Mouse (Mus musculus) heart, postnatal 0 days (tissue): ENCODE data around the gene Lnx2. TPM values are rescaled to one million over a fixed set of nuclear protein-coding genes. Genes with fewer than 3 reads are reported as not detected.

Experiments
- ATAC-seq: fragments of 200-750 bp; cut with Nextera tagmentation; 2 replicates; pipeline ENCODE4 v1.8.0; 2017; ENCODE audit warnings: low read depth, moderate number of reproducible peaks, moderate library complexity; ENCODE audit not compliant: insufficient read depth
- DNase-seq: peaks from one replicate; pipeline ENCODE4 v3.0.0-alpha.2; 2016; ENCODE audit warnings: low spot score
- H3K27ac ChIP-seq: fragments of 300-500 bp; sonication (generic); 2 replicates; pipeline ENCODE4 v1.5.1; 2014; ENCODE audit warnings: low read depth, mild to moderate bottlenecking
- H3K27me3 ChIP-seq: fragments of 300-500 bp; sonication (generic); 2 replicates; pipeline ENCODE4 v1.6.1; 2014; ENCODE audit warnings: low read length, mixed read lengths; ENCODE audit not compliant: control insufficient read depth, insufficient read depth
- H3K36me3 ChIP-seq: fragments of 300-500 bp; sonication (generic); replicated peaks from 2 replicates; pipeline ENCODE4 v1.6.1; 2014; ENCODE audit warnings: low read length, mixed read lengths; ENCODE audit not compliant: control insufficient read depth, insufficient read depth
- H3K4me1 ChIP-seq: fragments of 300-500 bp; sonication (generic); 2 replicates; pipeline ENCODE4 v1.6.1; 2014; ENCODE audit warnings: antibody characterized with exemption; ENCODE audit not compliant: control insufficient read depth, insufficient read depth
- H3K4me2 ChIP-seq: fragments of 300-500 bp; sonication (generic); 2 replicates; pipeline ENCODE4 v1.6.1; 2014; ENCODE audit warnings: low read depth, mild to moderate bottlenecking, low read length, moderate library complexity
- H3K4me3 ChIP-seq: fragments of 300-500 bp; sonication (generic); 2 replicates; pipeline ENCODE4 v1.5.1; 2014; ENCODE audit warnings: low read depth, low read length
- H3K9ac ChIP-seq: fragments of 300-500 bp; sonication (generic); replicated peaks from 2 replicates; pipeline ENCODE4 v1.6.1; 2014; ENCODE audit warnings: low read depth, low read length, mixed read lengths
- H3K9me3 ChIP-seq: fragments of 300-500 bp; sonication (generic); replicated peaks from 2 replicates; pipeline ENCODE4 v1.6.1; 2016; ENCODE audit warnings: low read length; ENCODE audit not compliant: control insufficient read depth
- CTCF ChIP-seq: IDR thresholded peaks from 2 replicates; pipeline ENCODE4 v1.5.1; 2016; ENCODE audit warnings: antibody characterized with exemption, control low read depth, low read depth
- EP300 ChIP-seq: IDR thresholded peaks from 2 replicates; pipeline ENCODE4 v1.6.1; 2016; ENCODE audit warnings: antibody characterized with exemption, low read depth
- WGBS: fragments of 180-500 bp; shearing (Covaris S2); extraction: QIAGEN DNeasy Blood & Tissue Kit; methylation state at CpG from one replicate; pipeline ENCODE4 v1.1.7; 2014; 5-methylcytosine and 5-hydroxymethylcytosine counted together
- polyA plus RNA-seq: library from polyadenylated mRNA; unstranded; fragments of >200 nt; fragmentation: Nextera tagmentation; extraction: Ambion mirVana; gene quantifications from 2 replicates; pipeline ENCODE4 v1.2.1, GENCODE M21; 2015
- total RNA-seq: library from RNA; depleted of rRNA; stranded (reverse); fragments of >200 nt; gene quantifications from 2 replicates; pipeline ENCODE4 v1.2.3, GENCODE M21; 2014; ENCODE audit warnings: low replicate concordance

Lnx2 gene
- total and polyA plus RNA-seq, 2 experiments from 2014 or later: 6.5 to 18.0 TPM

DNA sequence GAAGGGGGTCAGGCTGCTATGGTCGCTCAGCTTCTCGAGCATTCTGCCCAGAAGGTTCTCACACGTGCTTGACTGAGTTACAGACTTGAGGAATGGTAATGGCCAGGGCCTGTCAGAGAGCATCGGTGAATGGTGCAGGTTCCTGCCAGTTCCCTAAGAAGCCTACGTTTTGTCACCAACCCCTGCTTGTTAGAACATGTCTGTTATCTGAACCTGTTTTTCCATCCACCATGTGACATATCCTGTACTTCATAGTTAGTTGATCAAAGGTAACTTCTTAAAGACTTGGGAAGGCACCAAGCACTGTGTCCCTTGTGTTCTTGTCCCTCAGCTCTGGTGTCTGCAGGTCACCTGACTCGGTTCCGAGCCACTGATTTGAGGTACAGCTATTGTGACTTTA lies 22.3 kb upstream of the Lnx2 start:
- H3K4me2 ChIP-seq: no peak overlapping the region
- no peak overlapping the region for H3K4me3 ChIP-seq
- TF ChIP-seq EP300: no peak
- TF ChIP-seq CTCF: no peak
- H3K9ac ChIP-seq: no peak overlapping the region
- H3K27me3 ChIP-seq: no peaks in the 10 kb centered on the region
- H3K36me3 ChIP-seq: peaks cover 11% of the 10 kb centered on the region; the same call in 1 of the 2 replicates
- no peaks in the 10 kb centered on the region for H3K4me1 ChIP-seq
- ATAC-seq (no peak), DNase-seq (no peak)
- 78% methylated on average over 7 of the region's 7 CpGs for WGBS
- no peak overlapping the region for H3K27ac ChIP-seq
- H3K9me3 ChIP-seq: no peaks in the 10 kb centered on the region

DNA sequence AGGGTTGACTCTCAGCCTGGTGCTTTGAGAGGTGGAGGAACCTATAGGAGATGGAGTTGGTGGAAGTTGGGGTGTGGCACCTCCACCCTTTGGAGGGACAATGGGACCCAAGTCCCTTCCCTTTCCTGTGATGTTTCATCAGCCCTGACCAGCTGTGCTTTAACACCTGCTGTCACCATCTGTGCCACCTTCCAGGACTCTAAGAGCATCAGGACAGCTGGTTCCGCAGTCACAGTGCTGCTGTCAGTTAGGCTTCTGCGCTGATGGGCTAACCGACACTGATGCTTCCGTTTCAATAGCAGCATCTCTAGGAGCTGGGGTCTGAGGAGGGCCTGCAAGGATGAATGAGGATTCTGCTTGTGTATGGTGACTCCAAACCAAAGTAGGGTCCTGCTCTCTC lies 20.2 kb upstream of the Lnx2 start:
- peaks cover 11% of the 10 kb centered on the region; the same call in 1 of the 2 replicates for H3K36me3 ChIP-seq
- no peaks in the 10 kb centered on the region for H3K9me3 ChIP-seq
- ATAC-seq: no peak

DNA sequence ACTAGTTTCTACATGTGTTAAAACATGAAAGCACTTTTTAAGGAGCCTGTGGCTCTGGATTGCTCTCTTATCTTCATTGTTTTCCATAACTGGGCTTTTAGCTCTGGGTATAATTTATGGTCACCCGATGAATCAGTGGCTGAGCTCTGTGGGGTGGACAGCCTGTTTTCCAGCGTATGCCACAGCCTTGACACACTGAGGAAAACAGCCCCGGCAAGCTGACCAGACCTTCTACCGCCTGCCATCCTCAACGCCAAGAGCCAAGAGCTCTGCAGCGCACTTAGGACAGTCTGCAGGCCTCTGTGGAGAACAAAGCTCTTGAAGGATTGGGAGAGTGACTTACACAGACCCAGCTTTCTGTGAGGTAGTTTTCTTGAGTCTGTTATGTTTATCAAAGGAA lies 17.9 kb upstream of the Lnx2 start:
- Histone ChIP-seq H3K27ac (no peak overlapping the region), H3K36me3 (peaks cover 11% of the 10 kb centered on the region; the same call in 1 of the 2 replicates), H3K9ac (no peak overlapping the region), H3K4me3 (no peak overlapping the region), H3K4me1 (peaks cover 11% of the 10 kb centered on the region; the same call in 1 of the 2 replicates), H3K9me3 (no peaks in the 10 kb centered on the region), H3K27me3 (no peaks in the 10 kb centered on the region), H3K4me2 (no peak overlapping the region)
- WGBS: 82% methylated on average over 6 of the region's 6 CpGs
- no peak for ATAC-seq
- TF ChIP-seq CTCF (no peak), EP300 (no peak)
- DNase-seq: no peak

More for the DNA sequence above, 20.2 kb upstream of the Lnx2 start:
- no peak overlapping the region for H3K27ac ChIP-seq
- no peak for DNase-seq
- H3K4me1 ChIP-seq: no peaks in the 10 kb centered on the region
- no peak overlapping the region for H3K4me2 ChIP-seq
- no peak overlapping the region for H3K9ac ChIP-seq
- TF ChIP-seq CTCF: no peak
- TF ChIP-seq EP300: no peak
- 97% methylated on average over 4 of the region's 4 CpGs for WGBS
- H3K27me3 ChIP-seq: no peaks in the 10 kb centered on the region
- no peak overlapping the region for H3K4me3 ChIP-seq

DNA sequence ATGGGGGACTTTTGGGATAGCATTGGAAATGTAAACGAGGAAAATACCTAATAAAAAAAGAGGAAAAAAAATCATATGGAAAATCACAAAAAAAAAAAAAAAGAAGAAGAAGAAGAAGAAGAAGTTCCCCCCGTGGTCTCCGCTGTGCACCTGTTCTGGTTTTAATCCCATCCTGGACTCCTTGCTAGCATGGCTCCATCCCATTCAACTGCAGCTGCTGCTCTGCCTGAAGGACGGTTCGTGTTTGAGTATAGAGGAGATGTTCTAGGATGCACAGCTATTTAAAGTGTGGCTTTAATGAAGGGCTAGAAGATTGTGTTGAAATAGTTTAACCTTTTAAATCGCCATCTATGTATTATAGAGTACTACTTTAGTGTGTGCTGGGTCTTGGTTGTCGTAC lies 16.1 kb upstream of the Lnx2 start:
- Histone ChIP-seq H3K27me3 (no peaks in the 10 kb centered on the region), H3K27ac (no peak overlapping the region), H3K36me3 (0 out of 2 replicates have a peak, but pooled peaks cover 6% of the 10 kb centered on the region), H3K4me2 (no peak overlapping the region), H3K9me3 (no peaks in the 10 kb centered on the region), H3K4me3 (no peak overlapping the region), H3K9ac (no peak overlapping the region), H3K4me1 (peaks cover 17% of the 10 kb centered on the region; the same call in 1 of the 2 replicates)
- WGBS: 95% methylated on average over 7 of the region's 7 CpGs
- ATAC-seq (no peak), DNase-seq (no peak)
- no peak for TF ChIP-seq EP300
- no peak for TF ChIP-seq CTCF

DNA sequence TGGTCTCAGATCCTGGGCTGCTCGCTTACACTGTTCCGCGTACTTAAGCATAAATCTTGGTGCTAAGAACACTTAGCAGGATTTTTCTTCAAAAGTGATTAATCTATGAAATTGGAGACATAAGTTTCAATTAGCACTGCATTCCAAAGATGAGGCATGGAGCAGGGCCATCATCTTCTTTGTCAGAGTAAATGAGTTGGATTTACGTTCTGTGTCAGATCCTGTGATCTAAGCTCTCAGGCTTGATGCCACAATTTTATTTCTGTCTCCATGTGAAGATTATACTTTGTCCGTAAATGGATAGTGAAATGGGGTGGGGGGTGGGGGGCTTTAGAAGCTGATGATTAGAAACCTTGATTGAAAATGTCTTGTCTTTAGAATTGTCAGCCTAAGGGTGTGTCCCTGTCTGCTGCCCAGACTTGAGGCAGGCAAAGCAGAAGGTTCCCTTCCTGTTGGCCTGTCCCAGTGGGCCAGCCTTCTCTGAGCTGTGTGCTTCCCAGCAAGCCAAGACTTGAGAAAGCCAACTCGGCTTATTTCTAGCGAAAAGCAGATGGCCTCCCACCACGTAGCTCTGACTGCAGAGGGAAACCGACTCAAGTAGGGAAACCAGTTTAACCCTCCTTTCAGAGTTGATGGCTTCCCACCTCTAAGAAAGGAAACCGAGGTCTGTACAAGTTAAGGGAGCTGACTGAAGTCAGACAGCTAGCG lies 14.0 kb upstream of the Lnx2 start:
- 78% methylated on average over 11 of the region's 11 CpGs for WGBS
- Histone ChIP-seq H3K9me3 (no peaks in the 10 kb centered on the region), H3K9ac (no peak overlapping the region), H3K4me1 (peaks cover 17% of the 10 kb centered on the region; the same call in 1 of the 2 replicates), H3K27ac (no peak overlapping the region), H3K4me3 (no peak overlapping the region), H3K4me2 (no peak overlapping the region), H3K36me3 (0 out of 2 replicates have a peak, but pooled peaks cover 6% of the 10 kb centered on the region), H3K27me3 (no peaks in the 10 kb centered on the region)
- DNase-seq (no peak), ATAC-seq (no peak)
- no peak for TF ChIP-seq EP300
- no peak for TF ChIP-seq CTCF
